In the genomic region with DNA sequence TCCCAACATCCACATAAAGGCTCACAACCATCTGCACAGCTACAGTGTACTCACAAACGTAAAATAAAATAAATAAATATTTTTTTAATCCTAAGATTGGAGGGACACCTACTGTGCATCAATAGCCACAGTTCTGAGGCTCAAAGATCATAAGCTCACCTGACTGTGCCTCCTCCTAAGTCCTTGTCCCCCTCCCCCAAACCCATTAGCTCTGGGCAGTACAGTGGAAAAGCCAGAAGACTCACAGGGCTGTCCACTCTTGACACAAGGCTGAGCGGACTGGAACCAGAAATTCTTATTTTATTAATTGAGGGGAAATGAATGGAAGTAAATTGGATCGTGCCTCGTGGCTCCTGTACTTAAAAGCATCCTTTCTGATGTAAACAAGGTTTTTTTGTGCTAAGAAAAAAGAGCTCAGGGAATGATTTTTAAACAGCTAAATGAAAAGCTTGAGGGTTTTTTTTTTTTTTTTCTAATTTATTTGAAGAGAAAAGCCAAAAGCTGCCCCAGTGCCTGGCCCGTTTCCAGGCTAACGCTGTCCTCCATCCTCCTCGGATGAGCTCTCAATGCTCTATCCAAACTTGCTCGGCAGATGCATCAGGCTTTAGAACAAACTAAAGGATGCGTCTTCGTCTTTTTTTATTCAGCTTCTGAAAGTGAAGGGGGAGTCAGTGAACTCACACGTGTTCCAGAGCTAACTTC, we compare ENCODE assay signal across 11 mouse cellular contexts.
A peak's percentile ranks its signal among the peaks of the same experiment; 100 is the strongest.
DNase-seq lines count a peak whose midpoint lies in the region; ATAC-seq and TF ChIP-seq lines count a peak whose summit lies in the region.
"Had no signal": no experiment of that assay in that cellular context is flagged by ENCODE, and none has a peak within 500 bp of the region (broad histone marks: within the 10 kb centered on the region; RNA-seq: fewer than 3 reads in every experiment).

No protein-coding gene starts in this region.

- peak overlapping the region; percentile 30; the same call in 1 of the 2 replicates for H3K4me3 ChIP-seq in hindbrain, postnatal 0 days (ENCODE audit: low read length)
- H3K4me3 ChIP-seq in neural tube, embryonic 15.5 days (replicated peaks), result peak overlapping the region; percentile 24

- no peak overlapping the region for H3K9ac ChIP-seq in hindbrain, postnatal 0 days (replicated peaks; ENCODE audit: low read length)
- H3K9ac ChIP-seq in neural tube, embryonic 15.5 days (replicated peaks), result no peak overlapping the region

- ATAC-seq in cerebellum, adult (ENCODE audit: insufficient number of reproducible peaks, low FRiP score, low TSS enrichment), result no peak
- no peak for ATAC-seq in hindbrain, postnatal 0 days
- no peak for ATAC-seq in neural tube, embryonic 15.5 days (ENCODE audit: low FRiP score)
- no peak for ATAC-seq in megakaryocyte progenitor cell, adult 5-6 weeks (replicated peaks; ENCODE audit: poor library complexity)
- ATAC-seq: Patski had no signal

- 9% methylated on average over 11 of the region's 11 CpGs for WGBS in hindbrain, postnatal 0 days
- 13% methylated on average over 11 of the region's 11 CpGs for WGBS in neural tube, embryonic 15.5 days

- H3K4me1 ChIP-seq in hindbrain, postnatal 0 days (ENCODE audit: insufficient read depth, low read length), result peaks cover 5% of the 10 kb centered on the region; the same call in 1 of the 2 replicates
- peaks cover 13% of the 10 kb centered on the region for H3K4me1 ChIP-seq in neural tube, embryonic 15.5 days

- H3K27ac ChIP-seq in hindbrain, postnatal 0 days, result no peak overlapping the region
- no peak overlapping the region for H3K27ac ChIP-seq in neural tube, embryonic 15.5 days (replicated peaks)

- no peak for TF ChIP-seq CTCF in hindbrain, postnatal 0 days (IDR thresholded peaks at IDR 0.05; ENCODE audit: low read depth)

- DNase-seq in cerebellum, postnatal 10 days, result peak; percentile 62 to 74
- DNase-seq in left cerebral cortex, postnatal 4 days, result peak; percentile 47
- DNase-seq in left cerebral cortex, adult 8-10 months (ENCODE audit: low spot score in 2 of 2), result no peak
- peak; percentile 53 for DNase-seq in hindbrain, postnatal 0 days (ENCODE audit: low spot score)
- DNase-seq in natural killer cell, adult 2 months (ENCODE audit: low spot score in 2 of 2), result no peak
- DNase-seq: kidney, adult 2 months; thymus, postnatal 25 days had no signal

- H3K4me2 ChIP-seq in hindbrain, postnatal 0 days (ENCODE audit: low read depth, low read length), result peak overlapping the region; percentile 62
- peak overlapping the region; percentile 55 for H3K4me2 ChIP-seq in neural tube, embryonic 15.5 days

- no peaks in the 10 kb centered on the region for H3K36me3 ChIP-seq in hindbrain, postnatal 0 days (ENCODE audit: insufficient read depth, low read length)
- H3K36me3 ChIP-seq in neural tube, embryonic 15.5 days, result no peaks in the 10 kb centered on the region

- intact Hi-C loops in left cerebral cortex, postnatal 4 days (cut with DNase I), result no loop called here

- H3K9me3 ChIP-seq in hindbrain, postnatal 0 days (ENCODE audit: low read length), result no peaks in the 10 kb centered on the region
- no peaks in the 10 kb centered on the region for H3K9me3 ChIP-seq in neural tube, embryonic 15.5 days (replicated peaks)

- no peaks in the 10 kb centered on the region for H3K27me3 ChIP-seq in hindbrain, postnatal 0 days (ENCODE audit: insufficient read depth, low read length)
- 0 out of 2 replicates have a peak, but pooled peaks cover 11% of the 10 kb centered on the region for H3K27me3 ChIP-seq in neural tube, embryonic 15.5 days (replicated peaks)

Comparison
In these comparisons a context has a peak if more than half of its experiments do, and no peak if none do; other contexts are left out.
1. DNase-seq: peak in cerebellum, postnatal 10 days (2 of 2), left cerebral cortex, postnatal 4 days (single experiment) and hindbrain, postnatal 0 days (single experiment); none in left cerebral cortex, adult 8-10 months (0 of 2) and natural killer cell, adult 2 months (0 of 2).